Mouse (Mus musculus): Measurements from ENCODE around the gene 4930505A04Rik.

GRCm38 (mm10) chr11:30498738-30499355 lies 27.2 kb upstream of the 4930505A04Rik start:
- TF ChIP-seq POLR2A (IDR thresholded peaks at IDR 0.05; ENCODE audit: insufficient read depth, low read depth, low read length) (no peak), CTCF (IDR thresholded peaks at IDR 0.05; ENCODE audit: insufficient read depth, low read depth, low read length) (no peak)
